Mouse (Mus musculus) MEL (cell line): Measurements from ENCODE around the gene Wfdc3. TPM values are rescaled to one million over a fixed set of nuclear protein-coding genes. Genes with fewer than 3 reads are reported as not detected.
"Not testable (repeated sequence)": the region's sequence is repeated elsewhere in the genome, so short reads cannot be mapped to it uniquely, and the experiment has no call there.

Experiments
- DNase-seq: peaks from one replicate; pipeline ENCODE4 v3.0.0; 2011; ENCODE audit warnings: low read depth, low spot score
- H3K27ac ChIP-seq: 2 replicates; pipeline ENCODE4 v1.5.1; 2012; ENCODE audit warnings: low read depth, mild to moderate bottlenecking, control low read depth, low read length, moderate library complexity; ENCODE audit not compliant: control insufficient read depth
- H3K27me3 ChIP-seq, 2 experiments: fragments of 150-350 bp in 1 of 2; sonication (generic) in 1 of 2; 2 replicates each; pipeline ENCODE4 v1.6.1; 2012; ENCODE audit warnings: low read length in 2 of 2, mild to moderate bottlenecking in 2 of 2, improper control_type of control experiment in 1 of 2, moderate library complexity in 1 of 2; ENCODE audit not compliant: insufficient read depth in 2 of 2, control insufficient read depth in 1 of 2
- H3K36me3 ChIP-seq, 2 experiments: 2 replicates each; pipeline ENCODE4 v1.6.1; 2012 to 2014; ENCODE audit warnings: low read length in 2 of 2, improper control_type of control experiment in 1 of 2, inconsistent platforms in 1 of 2, mild to moderate bottlenecking in 1 of 2; ENCODE audit not compliant: insufficient read depth in 2 of 2, control insufficient read depth in 1 of 2
- H3K4me1 ChIP-seq, 2 experiments: fragments of 150-350 bp in 1 of 2; sonication (generic) in 1 of 2; 2 replicates each; pipeline ENCODE4 v1.6.1; 2012; ENCODE audit warnings: low read length in 2 of 2, improper control_type of control experiment in 1 of 2, mild to moderate bottlenecking in 1 of 2; ENCODE audit not compliant: insufficient read depth in 2 of 2, control insufficient read depth in 1 of 2
- H3K4me3 ChIP-seq, 2 experiments: fragments of 150-350 bp in 1 of 2; sonication (generic) in 1 of 2; 2 replicates each; pipeline ENCODE4 v1.5.1; 2012; ENCODE audit warnings: low read depth in 2 of 2, low read length in 2 of 2, mild to moderate bottlenecking in 2 of 2, moderate library complexity in 2 of 2, control low read depth in 1 of 2, improper control_type of control experiment in 1 of 2; ENCODE audit not compliant: control insufficient read depth in 1 of 2, insufficient read depth in 1 of 2
- H3K79me2 ChIP-seq: 2 replicates; pipeline ENCODE4 v1.6.1; 2012; ENCODE audit warnings: mild to moderate bottlenecking, low read length, moderate library complexity; ENCODE audit not compliant: control insufficient read depth, poor library complexity, insufficient read depth
- H3K9ac ChIP-seq: 2 replicates; pipeline ENCODE4 v1.6.1; 2012; ENCODE audit warnings: low read depth, mild to moderate bottlenecking, control low read depth, low read length, moderate library complexity; ENCODE audit not compliant: control insufficient read depth, poor library complexity, severe bottlenecking
- H3K9me3 ChIP-seq: fragments of 150-350 bp; sonication (generic); replicated peaks from 2 replicates; pipeline ENCODE4 v1.6.1; 2012; ENCODE audit warnings: mild to moderate bottlenecking, low read length, improper control_type of control experiment, moderate library complexity; ENCODE audit not compliant: insufficient read depth
- BHLHE40 ChIP-seq: IDR thresholded peaks from 2 replicates; pipeline ENCODE4 v1.6.1; 2012; ENCODE audit warnings: low read depth, mild to moderate bottlenecking, inconsistent platforms, low read length, improper control_type of control experiment, borderline replicate concordance
- CTCF ChIP-seq, 3 experiments: IDR thresholded peaks in 2 of 3; conservative IDR thresholded peaks in 1 of 3; 2 replicates each; pipeline ENCODE4 v1.5.1; 2011 to 2012; ENCODE audit warnings: low read length in 3 of 3, low read depth in 2 of 3, mild to moderate bottlenecking in 2 of 3, improper control_type of control experiment in 1 of 3, inconsistent platforms in 1 of 3, mixed read lengths in 1 of 3, moderate library complexity in 1 of 3; ENCODE audit not compliant: control insufficient read depth in 1 of 3, insufficient read depth in 1 of 3, poor library complexity in 1 of 3, severe bottlenecking in 1 of 3
- EP300 ChIP-seq, 2 experiments: IDR thresholded peaks; 2 replicates each; pipeline ENCODE4 v1.6.1; 2011; ENCODE audit warnings: improper control_type of control experiment in 2 of 2, low read length in 2 of 2, low read depth in 1 of 2, mild to moderate bottlenecking in 1 of 2
- ETS1 ChIP-seq: IDR thresholded peaks from 2 replicates; pipeline ENCODE4 v1.6.1; 2012; ENCODE audit warnings: low read depth, mild to moderate bottlenecking, inconsistent platforms, low read length, improper control_type of control experiment, moderate library complexity
- GATA1 ChIP-seq: IDR thresholded peaks from 2 replicates; pipeline ENCODE4 v1.6.1; 2011; ENCODE audit warnings: low read depth, low read length, improper control_type of control experiment
- JUND ChIP-seq: IDR thresholded peaks from 2 replicates; pipeline ENCODE4 v1.6.1; 2011; ENCODE audit warnings: low read depth, mild to moderate bottlenecking, improper control_type of control experiment, low read length
- KAT2A ChIP-seq: conservative IDR thresholded peaks from 2 replicates; pipeline ENCODE4 v1.6.1; 2012; ENCODE audit warnings: low read depth, low read length, improper control_type of control experiment, inconsistent platforms
- MEF2A ChIP-seq: IDR thresholded peaks from 2 replicates; pipeline ENCODE4 v1.6.1; 2014; ENCODE audit warnings: low read depth, mild to moderate bottlenecking, inconsistent platforms, low read length, improper control_type of control experiment; ENCODE audit not compliant: poor library complexity, insufficient replicate concordance, severe bottlenecking; ENCODE audit errors: extremely low read depth
- MXI1 ChIP-seq: IDR thresholded peaks from 2 replicates; pipeline ENCODE4 v1.6.1; 2011; ENCODE audit warnings: mild to moderate bottlenecking, low read depth, low read length, improper control_type of control experiment
- MYB ChIP-seq: IDR thresholded peaks from 2 replicates; pipeline ENCODE4 v1.6.1; 2011; ENCODE audit warnings: mild to moderate bottlenecking, low read depth, low read length, improper control_type of control experiment
- POLR2AphosphoS2 ChIP-seq: IDR thresholded peaks from 2 replicates; pipeline ENCODE4 v1.6.1; 2011; ENCODE audit warnings: low read length, improper control_type of control experiment
- RAD21 ChIP-seq: IDR thresholded peaks from 2 replicates; pipeline ENCODE4 v1.6.1; 2011; ENCODE audit warnings: mild to moderate bottlenecking, low read depth, low read length, improper control_type of control experiment
- SIN3A ChIP-seq: IDR thresholded peaks from 2 replicates; pipeline ENCODE4 v1.6.1; 2012; ENCODE audit warnings: low read length, improper control_type of control experiment, inconsistent platforms
- SMC3 ChIP-seq: IDR thresholded peaks from 2 replicates; pipeline ENCODE4 v1.6.1; 2011; ENCODE audit warnings: low read depth, low read length, improper control_type of control experiment
- TCF12 ChIP-seq: IDR thresholded peaks from 2 replicates; pipeline ENCODE4 v1.6.1; 2014; ENCODE audit warnings: low read depth, mild to moderate bottlenecking, inconsistent platforms, low read length, improper control_type of control experiment, moderate library complexity
- UBTF ChIP-seq: IDR thresholded peaks from 2 replicates; pipeline ENCODE4 v1.6.1; 2012; ENCODE audit warnings: low read depth, mild to moderate bottlenecking, inconsistent platforms, low read length, improper control_type of control experiment, moderate library complexity, borderline replicate concordance; ENCODE audit not compliant: insufficient read depth
- USF1 ChIP-seq: IDR thresholded peaks from 2 replicates; pipeline ENCODE4 v1.6.1; 2014; ENCODE audit warnings: low read depth, mild to moderate bottlenecking, inconsistent platforms, low read length, improper control_type of control experiment, moderate library complexity
- ZC3H11A ChIP-seq: IDR thresholded peaks from 2 replicates; pipeline ENCODE4 v1.6.1; 2012; ENCODE audit warnings: low read depth, mild to moderate bottlenecking, inconsistent platforms, low read length, improper control_type of control experiment
- polyA plus RNA-seq, 2 experiments: library from polyadenylated mRNA; stranded (reverse) in 1 of 2; unstranded in 1 of 2; fragments of >175 nt in 1 of 2; fragments of >200 nt in 1 of 2; gene quantifications; 2 replicates each; pipeline versions ENCODE4 v1.2.1 to v1.2.4; 2012; ENCODE audit warnings: low replicate concordance in 2 of 2, low read depth in 1 of 2; ENCODE audit not compliant: insufficient read length in 2 of 2, insufficient read depth in 1 of 2, missing spikeins in 1 of 2
- total RNA-seq: library from RNA; depleted of rRNA; stranded (reverse); fragments of 300-350 nt; gene quantifications from 2 replicates; pipeline ENCODE4 v1.2.3, GENCODE M21; 2012

The Wfdc3 gene
- total and polyA plus RNA-seq, 3 experiments = 0.31 to 0.40 TPM; not detected in 1

DNA sequence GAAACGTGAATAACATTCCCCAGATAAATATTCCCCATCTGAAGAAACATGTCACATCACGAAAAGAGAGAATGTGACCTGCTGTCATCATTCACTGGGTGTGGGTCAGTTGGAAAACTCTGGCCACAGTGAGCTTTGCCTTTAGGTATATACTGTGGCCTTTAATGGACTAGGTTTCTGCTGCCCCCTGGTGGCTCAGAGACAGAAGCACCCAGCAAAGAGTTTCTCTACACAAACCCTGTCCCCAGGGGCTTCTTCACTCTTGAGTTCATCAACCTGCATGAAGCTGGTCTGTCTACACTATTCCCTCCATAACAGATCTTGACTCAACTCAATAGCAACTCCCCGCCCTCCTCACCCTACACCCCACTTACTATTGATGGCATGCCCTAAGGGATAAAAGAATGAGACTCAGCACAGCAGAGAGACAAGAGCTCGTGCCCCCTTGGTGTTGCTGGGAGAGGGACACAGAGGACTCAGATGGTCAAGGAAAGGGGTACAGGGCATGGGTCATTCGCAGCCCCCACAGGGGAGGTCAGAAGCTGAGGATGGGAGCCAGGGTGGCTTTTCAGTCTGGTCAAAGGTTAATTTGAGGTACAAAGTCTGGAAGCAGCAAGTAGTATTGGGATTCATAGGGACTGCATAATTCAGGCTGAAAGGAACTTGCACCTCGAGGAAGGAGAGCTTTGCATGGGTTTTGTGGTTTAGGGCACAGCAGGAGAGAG lies 19.7 kb downstream of the Wfdc3 start:
- Histone ChIP-seq H3K27ac (no peak overlapping the region), H3K9me3 (no peaks in the 10 kb centered on the region), H3K27me3 (peaks cover 1 to 9% of the 10 kb centered on the region in 2 experiments; a peak in 3 of 4 replicates), H3K79me2 (no peaks in the 10 kb centered on the region), H3K4me1 (no peaks in the 10 kb centered on the region), H3K9ac (no peak overlapping the region), H3K36me3 (no peaks in the 10 kb centered on the region), H3K4me3 (no peak overlapping the region)
- TF ChIP-seq SMC3 (peak; percentile 97), USF1 (no peak), GATA1 (no peak), EP300 (IDR thresholded peaks at IDR 0.05; ENCODE audit: low read depth in 1 of 2, low read length in 2 of 2) (no peak), ETS1 (no peak), MXI1 (no peak), RAD21 (peak; percentile 93), CTCF (IDR thresholded peaks at IDR 0.05 in 2 of 3, conservative IDR thresholded peaks at IDR 0.05 in 1 of 3; ENCODE audit: control insufficient read depth in 1 of 3, insufficient read depth in 1 of 3, low read depth in 2 of 3, low read length in 3 of 3, poor library complexity in 1 of 3, severe bottlenecking in 1 of 3) (peak; percentile 77 to 95 (median 88)), UBTF (no peak), POLR2AphosphoS2 (no peak), BHLHE40 (peak; percentile 44; the same call in 1 of the 2 replicates), SIN3A (0 out of 2 replicates have a peak, but pooled peaks have one; percentile 27), MEF2A (no peak), ZC3H11A (peak; percentile 92)
- DNase-seq = peak; percentile 64

DNA sequence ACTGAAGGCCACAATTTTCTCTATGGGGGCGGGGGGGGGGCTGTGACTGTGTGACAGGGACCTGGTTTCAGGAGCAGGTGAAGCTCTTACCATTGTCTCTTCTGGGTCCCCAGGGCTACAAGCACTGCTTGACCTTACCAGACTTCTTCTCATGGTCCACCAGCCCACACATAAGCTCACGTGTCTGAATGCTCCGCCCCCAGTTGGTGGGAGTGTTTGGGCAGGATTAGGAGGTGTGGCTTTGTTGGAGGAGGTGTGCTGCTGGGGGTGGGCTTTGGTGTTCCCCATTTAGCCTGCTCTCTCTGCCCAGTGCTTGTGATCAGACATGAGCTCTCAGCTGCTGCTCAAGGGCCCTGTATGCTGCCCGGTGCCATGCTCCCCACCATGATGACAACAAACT lies 22.5 kb downstream of the Wfdc3 start:
- H3K79me2 ChIP-seq = no peaks in the 10 kb centered on the region
- H3K27me3 ChIP-seq = peaks cover 1 to 6% of the 10 kb centered on the region in 2 experiments; a peak in 2 of 4 replicates
- H3K9me3 ChIP-seq = no peaks in the 10 kb centered on the region
- H3K36me3 ChIP-seq = no peaks in the 10 kb centered on the region
- no peak overlapping the region for H3K9ac ChIP-seq
- H3K4me1 ChIP-seq = no peaks in the 10 kb centered on the region
- DNase-seq = no peak
- no peak overlapping the region for H3K4me3 ChIP-seq
- H3K27ac ChIP-seq = no peak overlapping the region
- TF ChIP-seq BHLHE40 (no peak), MEF2A (no peak), RAD21 (no peak), EP300 (IDR thresholded peaks at IDR 0.05; ENCODE audit: low read depth in 1 of 2, low read length in 2 of 2) (no peak), TCF12 (no peak), MYB (no peak), JUND (no peak), KAT2A (no peak)

DNA sequence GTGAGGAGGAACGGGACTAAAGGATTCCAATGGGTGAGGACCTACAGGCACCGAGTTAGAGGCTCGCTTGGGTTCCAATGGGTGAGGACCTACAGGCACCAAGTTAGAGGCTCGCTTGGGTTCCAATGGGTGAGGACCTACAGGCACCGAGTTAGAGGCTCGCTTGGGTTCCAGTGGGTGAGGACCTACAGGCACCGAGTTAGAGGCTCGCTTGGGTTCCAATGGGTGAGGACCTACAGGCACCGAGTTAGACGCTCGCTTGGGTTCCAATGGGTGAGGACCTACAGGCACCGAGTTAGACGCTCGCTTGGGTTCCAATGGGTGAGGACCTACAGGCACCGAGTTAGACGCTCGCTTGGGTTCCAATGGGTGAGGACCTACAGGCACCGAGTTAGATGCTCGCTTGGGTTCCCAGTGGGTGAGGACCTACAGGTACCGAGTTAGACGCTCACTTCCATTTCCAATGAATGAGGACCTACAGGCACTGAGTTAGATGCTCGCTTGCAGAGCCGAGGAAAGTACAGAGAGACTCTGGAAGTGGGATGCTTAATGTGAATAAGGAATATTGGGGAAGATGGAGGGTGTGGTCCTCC lies 29.4 kb downstream of the Wfdc3 start:
- not testable (repeated sequence) for H3K79me2 ChIP-seq, H3K9ac ChIP-seq, H3K27me3 ChIP-seq, DNase-seq, H3K9me3 ChIP-seq, H3K27ac ChIP-seq, H3K36me3 ChIP-seq, H3K4me1 ChIP-seq, H3K4me3 ChIP-seq
